Mouse (Mus musculus) erythroid progenitor cell, adult 5-6 weeks (primary cell): ENCODE measurements around the gene Itpr3. TPM values are rescaled to one million over a fixed set of nuclear protein-coding genes. Genes with fewer than 3 reads are reported as not detected.

Experiments used
- ATAC-seq: replicated peaks from 2 replicates; pipeline ENCODE4 v1.8.0; 2016; ENCODE audit warnings: moderate number of reproducible peaks, mild to moderate bottlenecking, moderate TSS enrichment, inconsistent platforms; ENCODE audit not compliant: poor library complexity, low FRiP score, severe bottlenecking
- total RNA-seq, 2 experiments: library from RNA; stranded (forward) in 1 of 2; stranded (reverse) in 1 of 2; fragments of 150-400 nt in 1 of 2; fragments of 186-747, 209-891 nt in 1 of 2; gene quantifications; 2 replicates each; pipeline versions ENCODE4 v1.2.3 to v1.2.4; 2015 to 2017; ENCODE audit warnings: low replicate concordance in 2 of 2

The Itpr3 gene
- total RNA-seq, 2 experiments from 2014 or later = 0.98 to 1.3 TPM

DNA sequence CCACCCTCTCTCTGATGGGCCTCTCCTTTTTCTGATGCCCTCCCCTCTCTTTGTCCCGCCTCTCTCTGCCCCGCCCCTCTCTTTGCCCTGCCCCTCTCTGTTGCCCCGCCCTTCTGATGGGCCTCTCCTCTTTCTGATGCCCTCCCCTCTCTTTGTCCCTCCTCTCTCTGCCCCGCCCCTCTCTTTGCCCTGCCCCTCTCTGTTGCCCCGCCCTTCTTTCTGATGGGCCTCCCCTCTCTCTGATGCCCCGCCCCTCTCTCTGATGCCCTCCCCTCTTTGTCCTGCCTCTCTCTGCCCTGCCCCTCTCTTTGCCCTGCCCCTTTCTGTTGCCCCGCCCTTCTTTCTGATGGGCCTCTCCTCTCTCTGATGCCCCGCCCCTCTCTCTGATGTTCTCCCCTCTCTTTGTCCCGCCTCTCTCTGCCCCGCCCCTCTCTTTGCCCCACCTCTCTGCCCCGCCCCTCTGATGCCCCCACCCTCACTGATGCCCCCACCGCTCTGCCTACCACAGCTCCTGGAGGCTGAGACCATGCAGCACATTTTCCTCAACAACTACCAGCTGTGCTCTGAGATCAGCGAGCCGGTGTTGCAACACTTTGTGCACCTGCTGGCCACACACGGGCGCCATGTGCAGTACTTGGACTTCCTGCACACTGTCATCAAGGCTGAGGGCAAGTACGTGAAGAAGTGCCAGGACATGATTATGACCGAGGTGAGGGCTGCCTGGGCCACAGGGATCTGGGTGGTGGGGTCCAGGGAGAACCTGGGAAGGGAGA, 48.8 kb downstream of the Itpr3 start:
- ATAC-seq = no peak

DNA sequence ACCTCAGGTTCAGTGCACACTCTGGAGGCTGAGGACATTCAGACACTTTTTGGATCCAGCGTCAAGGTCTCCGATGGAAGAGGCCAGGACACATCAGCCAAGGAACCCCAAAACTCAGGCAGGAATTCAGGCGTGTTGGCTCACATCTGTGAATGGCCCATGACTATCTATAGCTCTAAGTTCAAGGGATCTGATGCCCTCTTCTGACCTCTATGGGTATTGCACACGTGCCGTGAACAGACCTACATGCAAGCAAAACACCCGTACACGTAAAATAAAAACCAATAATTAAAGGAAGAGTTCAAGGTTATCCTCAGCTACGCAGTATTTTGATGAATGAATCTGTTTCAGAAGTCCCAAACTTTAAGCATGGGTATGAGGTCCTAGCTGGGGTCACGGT, 49.6 kb downstream of the Itpr3 start:
- ATAC-seq = no peak

DNA sequence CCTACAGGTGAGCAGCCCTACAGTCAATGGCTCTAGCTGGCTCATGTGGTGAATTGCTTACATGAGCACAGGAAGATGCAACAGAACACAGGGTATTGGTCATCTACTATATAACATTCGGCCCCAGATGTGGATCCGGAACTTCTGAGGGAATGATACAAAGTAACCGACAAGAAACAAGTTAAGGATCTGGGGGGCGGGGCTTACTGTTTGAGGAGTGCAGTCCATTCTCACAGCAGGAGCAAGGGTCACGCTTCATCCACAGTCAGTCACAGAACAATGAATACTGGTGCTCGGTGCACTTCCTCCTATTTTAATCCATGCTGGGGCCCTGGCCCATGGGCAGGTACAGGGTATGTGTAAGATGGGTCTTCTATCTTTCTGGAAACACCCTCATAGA, 50.8 kb downstream of the Itpr3 start:
- no peak for ATAC-seq

DNA sequence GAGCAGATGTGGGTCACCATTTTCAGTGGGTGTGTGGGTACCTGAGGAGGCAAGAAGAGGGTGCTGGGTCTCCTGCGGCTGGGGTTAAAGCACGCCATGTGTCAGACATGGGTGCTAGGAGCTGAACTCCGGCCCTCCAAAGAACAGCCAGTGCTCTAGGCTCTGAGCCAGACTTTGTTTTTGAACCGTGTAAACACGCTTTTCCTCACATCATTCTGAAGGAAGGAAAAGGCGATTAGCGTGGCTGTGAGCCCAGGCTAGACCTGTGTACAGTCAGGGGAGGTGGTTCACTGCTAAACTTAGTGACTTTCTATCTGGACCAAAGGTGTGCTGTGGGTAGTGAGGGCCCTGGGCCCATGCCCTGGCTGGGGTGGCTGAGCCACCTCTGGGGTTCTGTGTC, 53.0 kb downstream of the Itpr3 start:
- ATAC-seq = no peak

DNA sequence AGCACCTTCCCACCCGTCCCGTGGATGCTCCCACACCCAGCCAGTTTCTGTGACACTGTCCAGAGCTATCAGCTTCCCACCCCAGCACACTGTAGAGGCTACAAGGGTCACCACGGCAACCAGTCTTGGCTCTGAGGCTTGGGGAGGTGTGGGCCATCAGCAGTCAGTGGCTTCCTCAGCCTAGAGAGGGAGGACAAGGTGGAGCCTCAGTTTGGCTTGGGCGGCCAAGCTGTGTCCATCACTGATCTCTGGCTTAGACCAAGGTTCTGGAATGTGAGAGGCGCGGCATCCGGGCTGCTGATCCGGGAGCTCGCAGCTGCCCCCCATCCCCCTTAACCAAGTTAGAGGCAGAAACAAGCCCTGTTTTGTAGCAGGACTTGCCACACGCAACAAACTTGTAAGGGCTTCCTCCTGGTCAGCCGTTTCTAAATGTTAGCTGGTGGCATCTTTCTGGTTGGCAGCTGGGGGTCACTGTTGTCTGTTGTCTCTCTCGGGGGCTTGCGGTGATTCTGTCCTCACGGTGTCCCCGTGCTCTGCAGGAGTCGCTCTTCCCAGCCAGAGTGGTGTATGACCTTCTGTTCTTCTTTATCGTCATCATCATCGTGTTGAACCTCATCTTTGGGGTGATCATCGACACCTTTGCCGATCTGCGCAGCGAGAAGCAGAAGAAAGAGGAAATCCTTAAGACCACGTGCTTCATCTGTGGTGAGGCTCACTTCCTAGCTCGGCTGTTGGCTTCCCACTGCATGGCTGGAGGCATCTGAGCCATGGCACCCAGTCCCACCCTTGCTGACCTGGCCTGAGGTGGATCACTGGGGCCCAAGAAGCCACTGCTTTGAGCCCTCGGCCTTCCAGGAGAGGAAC, 61.8 kb downstream of the Itpr3 start:
- ATAC-seq = no peak

DNA sequence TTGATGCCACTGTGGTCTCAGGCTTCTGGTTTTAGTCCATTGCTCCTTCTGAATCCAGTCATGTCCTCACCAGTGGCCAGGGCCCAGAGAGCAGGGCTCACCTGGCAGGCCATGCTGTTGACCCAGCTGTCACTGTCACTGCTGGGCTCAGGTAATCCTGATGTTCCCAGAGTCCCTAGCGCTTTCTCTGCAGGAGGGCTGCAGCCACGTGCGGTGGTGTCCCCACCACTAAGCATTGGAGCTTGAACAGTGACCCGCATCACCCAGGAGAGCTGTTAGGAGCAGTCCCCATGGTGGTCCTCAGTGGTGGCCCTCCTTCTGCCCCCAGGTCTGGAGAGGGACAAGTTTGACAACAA, 62.4 kb downstream of the Itpr3 start:
- no peak for ATAC-seq

DNA sequence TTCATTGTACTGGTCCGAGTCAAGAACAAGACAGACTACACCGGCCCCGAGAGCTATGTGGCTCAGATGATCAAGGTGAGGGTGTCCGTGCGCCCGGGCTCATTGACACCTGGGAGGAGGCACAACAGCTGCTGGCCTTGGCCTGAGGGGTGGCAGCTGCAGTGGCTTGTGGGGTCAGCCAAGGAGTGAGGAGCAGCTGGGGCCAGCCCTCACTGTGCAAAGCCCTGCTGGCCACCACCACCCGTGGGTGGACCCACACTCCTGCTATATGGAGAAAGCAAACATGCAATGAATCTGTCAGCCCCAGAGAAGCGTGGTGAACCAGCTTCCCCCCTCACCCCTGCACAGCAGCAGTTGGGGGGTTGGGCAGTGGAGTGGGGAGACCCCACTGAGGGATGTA, 62.9 kb downstream of the Itpr3 start:
- no peak for ATAC-seq

DNA sequence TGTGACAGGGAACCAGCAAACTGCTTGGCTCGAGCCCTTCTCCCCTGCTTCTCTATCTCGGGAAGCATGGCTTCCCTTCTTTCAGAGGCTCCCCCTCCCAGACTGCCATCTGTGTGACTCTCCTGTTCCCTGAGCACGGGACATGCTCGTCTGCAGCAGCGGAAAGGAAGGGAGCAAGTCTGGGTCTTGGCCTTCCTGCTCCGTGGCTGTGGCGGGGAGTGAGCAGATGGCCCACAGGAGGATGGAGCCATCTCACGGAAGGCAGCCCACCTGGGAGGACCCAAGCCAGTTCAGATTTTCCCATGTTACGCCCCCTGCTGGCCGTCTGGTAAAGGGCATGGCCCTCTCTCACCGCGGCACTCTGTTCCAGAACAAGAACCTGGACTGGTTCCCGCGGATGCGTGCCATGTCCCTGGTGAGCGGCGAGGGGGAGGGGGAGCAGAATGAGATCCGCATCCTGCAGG, 63.5 kb downstream of the Itpr3 start:
- ATAC-seq = no peak

DNA sequence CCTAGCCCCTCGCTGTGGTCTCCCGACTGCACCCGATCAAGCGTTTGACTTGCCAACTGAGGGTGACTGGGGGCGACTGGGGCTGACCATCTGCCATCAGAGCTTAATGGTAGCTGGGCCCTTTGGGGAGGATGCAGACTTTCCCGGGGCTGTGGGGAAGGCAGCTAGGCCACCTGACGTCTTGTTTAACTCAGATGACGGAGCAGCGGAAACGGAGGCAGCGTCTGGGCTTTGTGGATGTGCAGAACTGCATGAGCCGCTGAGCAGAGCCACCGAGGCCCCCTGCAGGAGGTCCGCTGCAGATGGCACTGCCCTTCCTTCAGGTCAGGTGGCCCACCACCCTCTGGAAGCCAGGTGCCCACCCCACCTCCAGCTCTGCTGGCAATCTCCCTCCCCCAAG, 64.2 kb downstream of the Itpr3 start:
- no peak for ATAC-seq

DNA sequence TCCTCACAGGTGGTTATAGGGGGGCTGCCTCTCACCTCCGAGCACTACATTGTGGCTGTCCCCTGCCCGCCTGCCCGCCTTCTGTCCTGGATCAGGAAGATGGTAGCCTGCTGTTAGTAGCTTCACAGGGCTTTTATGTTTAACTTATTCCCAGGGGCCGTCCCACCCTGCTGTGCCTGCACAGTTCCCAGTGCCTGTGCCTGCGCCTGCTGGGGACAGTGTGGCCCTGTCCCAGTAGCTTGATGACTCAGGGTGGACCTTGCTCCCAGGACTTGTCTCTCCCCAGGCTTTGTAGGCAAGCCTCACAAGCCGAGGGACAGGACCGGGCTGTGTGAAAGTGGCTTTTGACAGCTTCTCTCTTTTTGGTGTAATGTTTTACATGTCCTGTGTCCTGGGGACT, 64.7 kb downstream of the Itpr3 start:
- no peak for ATAC-seq

DNA sequence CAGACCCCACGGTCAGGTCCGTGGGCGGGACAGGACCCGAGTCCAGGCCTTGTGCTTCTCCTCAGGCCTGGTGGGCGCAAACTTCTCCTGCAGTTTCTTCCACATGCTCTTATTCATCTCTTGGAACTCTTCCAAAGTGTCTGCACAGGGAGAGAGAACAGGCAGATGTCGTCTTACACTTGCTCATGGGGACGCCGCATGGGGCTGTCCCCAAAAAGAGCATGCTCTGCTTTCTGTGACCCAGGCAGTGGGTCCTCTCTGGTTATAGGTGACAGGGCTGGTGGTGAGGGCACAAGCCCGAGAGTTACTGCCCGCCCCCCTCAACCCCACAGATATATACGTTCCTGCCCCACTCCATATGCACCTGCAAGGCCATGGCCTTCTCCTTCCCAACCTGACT, 65.6 kb downstream of the Itpr3 start:
- no peak for ATAC-seq

DNA sequence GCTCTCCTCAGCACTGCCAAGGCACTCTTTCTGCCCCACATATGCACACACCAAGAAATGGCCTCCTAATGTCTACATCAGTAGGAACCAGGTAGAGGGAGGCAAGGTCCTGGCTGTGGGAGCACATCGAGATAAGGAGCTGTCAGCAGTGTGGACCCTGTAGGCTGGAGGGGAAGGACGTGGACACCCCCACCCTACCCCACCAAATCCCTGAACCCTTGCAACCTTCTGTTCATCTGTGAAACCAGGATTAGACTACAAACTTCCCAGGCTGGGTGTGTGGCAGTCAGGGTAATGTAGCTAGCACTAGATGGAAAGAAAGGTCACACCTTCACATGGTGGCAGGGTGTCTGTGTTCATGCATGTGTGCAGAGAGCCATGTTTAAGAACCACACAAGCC, 66.0 kb downstream of the Itpr3 start:
- no peak for ATAC-seq

DNA sequence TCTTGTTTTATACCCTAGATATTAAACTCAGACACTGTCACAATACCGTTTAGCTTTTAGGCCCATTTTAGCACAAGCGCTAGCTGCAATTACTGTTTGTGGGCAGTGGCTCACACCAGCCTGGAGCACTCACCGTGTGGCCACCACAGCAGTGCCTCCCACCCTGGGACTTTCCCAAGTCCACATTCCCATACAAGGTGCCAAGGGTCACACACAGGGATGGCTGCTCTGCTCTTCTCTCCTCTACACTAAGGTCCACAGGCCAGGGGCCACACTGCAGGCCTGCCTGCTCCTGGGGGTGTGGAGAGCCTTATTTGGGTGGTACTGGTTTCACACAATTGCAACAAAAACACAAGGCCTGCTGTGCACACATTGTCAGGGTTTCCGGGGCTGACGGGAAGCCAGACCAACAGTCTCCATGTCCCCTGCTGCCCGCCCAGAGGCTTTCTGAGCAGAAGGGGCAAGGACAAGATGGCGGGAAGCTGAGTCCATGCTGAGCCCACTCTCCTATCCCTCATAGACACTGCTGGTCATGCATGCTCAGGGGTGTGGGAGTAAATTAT, 66.8 kb downstream of the Itpr3 start:
- no peak for ATAC-seq

DNA sequence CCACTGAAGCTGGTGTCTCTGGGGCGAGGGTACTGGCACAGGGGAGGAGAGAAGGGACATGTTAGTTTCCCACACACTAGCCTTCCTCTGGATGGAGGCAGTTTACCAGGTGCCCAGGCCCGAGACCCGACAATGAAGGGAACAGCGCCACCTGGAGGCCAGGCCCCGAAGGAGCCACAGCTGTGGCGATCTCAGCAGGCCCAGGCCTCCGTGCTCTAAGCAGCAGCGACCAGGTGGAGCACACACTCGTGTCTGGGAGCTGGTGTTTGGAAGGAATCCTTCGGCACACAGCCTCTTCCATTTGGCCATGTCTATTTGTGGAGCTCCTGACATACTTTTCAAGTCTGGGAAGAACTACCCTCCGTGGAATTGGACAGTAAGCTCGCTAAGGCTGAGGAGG, 68.1 kb downstream of the Itpr3 start:
- peak; percentile 59; the same call in 1 of the 2 replicates for ATAC-seq

DNA sequence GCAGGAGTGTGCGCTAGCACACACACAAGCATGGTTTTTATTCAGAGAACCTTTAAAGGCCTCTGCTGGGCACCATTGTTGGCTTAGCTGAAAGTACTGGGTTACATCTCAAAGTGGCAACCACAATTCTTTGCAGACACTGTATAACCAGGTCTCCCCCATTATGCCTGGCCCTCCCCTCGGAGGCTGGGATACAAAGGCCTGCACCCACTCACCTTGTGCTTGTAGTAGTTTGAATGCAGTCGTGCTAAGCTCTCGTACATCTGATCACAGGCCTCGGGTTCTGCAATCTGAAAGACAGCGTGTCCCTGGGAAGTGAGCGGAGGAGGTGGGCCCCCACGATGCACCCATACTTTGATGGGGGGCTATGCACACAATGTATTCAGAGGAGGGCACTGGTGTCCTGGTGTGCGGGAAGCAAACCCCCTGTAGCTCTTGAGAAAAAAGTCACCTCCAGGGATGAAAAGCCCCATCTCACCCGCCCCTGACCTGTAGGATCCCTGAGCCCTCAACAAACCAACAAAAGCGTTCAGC, 68.6 kb downstream of the Itpr3 start:
- ATAC-seq = no peak

DNA sequence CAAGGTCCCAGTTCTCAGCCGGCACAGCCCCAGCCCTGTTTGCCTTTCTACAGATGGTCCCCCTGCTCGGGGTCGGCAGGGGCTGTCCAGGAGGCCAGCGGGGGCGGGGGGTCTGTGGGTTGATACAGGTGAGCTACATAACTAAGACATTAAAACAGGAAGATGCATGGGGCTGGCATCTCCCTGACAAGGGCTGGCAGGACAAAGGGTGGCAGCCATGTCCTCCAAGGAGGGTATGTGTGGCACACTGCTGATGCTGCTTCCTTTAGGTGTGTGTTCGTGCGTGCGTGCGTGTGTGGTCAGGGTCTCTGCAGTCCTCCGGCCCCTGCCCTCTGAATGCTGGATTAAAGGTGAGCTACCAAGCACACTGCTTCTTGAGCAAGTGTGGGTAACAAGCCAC, 69.9 kb downstream of the Itpr3 start:
- ATAC-seq = no peak

DNA sequence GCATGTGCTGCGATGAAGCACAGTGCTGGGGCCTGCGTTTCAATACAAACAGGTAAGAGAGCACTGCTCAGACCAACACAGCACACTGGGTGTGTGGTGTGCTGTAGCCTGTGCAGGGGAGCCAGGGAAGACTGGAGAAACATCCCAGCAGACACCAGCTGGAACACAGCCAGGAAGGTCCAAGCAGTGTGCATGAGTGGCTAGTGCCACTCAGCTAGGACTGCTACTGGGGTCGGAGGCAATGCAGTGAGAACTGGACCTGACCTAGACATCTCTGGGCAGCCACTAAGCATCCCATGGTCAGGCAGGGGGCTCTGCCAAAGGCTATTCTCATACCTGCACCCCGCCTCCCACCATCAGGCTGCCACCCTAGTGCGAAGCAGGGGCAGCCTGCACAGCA, 71.1 kb downstream of the Itpr3 start:
- no peak for ATAC-seq

DNA sequence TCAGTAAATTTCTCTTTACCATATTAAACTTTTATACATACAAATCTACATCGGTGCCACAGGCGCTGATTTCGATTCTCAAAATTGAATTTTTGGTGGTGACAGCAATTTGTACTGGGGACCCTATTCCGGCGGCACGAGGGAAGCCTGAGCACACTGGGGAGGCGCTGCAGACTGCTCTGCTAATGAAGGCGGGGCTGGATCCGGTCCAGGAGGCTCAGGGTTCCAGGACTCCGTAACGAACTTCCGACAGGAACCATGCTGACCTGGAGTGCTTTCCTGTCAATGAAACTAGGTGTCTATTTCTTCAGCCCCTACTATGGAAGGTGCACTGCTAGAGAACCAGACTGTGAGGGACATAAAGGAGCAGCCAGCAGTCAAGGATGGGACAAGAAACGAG, 72.2 kb downstream of the Itpr3 start:
- ATAC-seq = no peak

DNA sequence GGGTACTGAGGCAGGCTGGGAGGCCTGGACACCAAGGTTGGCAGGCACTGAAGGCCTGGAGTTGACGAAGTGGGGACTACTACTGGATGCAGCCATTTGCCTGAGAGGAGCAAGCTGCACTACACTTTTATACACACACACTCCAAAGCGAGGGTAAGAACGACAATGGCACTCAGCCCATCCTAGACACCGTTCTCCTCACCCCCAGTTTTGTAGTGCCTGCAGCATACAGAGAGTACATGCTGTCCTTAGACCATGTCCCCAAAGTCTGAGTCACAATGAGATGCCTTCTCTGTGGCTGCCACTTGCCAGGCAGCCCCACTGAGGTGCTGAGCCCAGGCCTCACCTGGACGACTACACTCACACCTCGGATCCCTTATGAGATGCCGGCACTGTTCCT, 72.7 kb downstream of the Itpr3 start:
- ATAC-seq = no peak

DNA sequence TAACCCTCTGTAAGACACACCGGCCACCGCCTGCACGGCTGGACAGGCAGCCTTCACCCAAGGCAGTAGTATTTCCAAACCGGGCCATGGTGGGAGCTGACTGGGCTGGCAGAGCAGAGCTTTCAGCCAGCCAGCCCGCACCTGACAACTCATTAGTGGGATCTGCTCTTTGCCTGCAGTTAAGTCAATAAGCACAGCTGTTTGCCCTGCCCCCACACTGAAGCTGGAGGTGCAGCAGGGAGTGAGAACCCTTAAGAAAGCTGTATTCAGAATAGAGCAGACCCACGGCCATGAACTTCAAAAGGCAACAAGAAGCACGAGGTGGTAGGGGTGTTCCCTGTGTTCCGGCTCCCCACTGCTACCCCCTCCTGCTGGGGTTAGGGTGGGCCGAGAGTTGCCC, 73.1 kb downstream of the Itpr3 start:
- no peak for ATAC-seq

DNA sequence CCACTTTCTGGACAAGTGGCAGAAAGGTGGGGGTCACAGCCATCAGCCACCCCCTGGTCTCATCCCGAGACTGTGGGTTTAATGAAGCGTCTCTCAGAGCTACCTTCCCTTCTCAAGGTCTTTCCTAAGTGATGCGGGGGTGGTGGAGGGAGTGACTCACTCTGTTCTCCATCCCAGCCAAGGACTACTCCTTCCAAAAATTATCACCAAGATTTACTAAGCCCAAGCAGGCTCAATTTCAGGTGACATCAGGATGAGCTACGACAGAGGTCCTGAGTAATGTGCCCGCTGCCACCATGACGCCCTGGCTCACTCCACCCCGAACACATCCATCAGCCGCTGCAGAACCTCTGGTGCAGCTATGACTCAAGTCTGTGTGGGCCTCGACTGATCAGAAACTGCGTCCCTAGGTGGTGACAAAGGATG, 74.1 kb downstream of the Itpr3 start:
- no peak for ATAC-seq
